Mouse (Mus musculus) CH12.LX (cell line): ENCODE data around the gene Ncdn. TPM values are rescaled to one million over a fixed set of nuclear protein-coding genes. Genes with fewer than 3 reads are reported as not detected.

Experiments used
- DNase-seq: peaks from one replicate; pipeline ENCODE4 v3.0.0-alpha.2; 2013; ENCODE audit errors: extremely low read depth
- H3K27ac ChIP-seq: 2 replicates; pipeline ENCODE4 v1.5.1; 2012; ENCODE audit warnings: low read depth, mild to moderate bottlenecking, control low read depth, moderate library complexity; ENCODE audit not compliant: insufficient read depth
- H3K27me3 ChIP-seq: replicated peaks from 2 replicates; pipeline ENCODE3; 2012; ENCODE audit warnings: inconsistent platforms
- H3K36me3 ChIP-seq, 2 experiments: replicated peaks in 1 of 2; 2 replicates each; pipeline versions ENCODE3 to v1.6.1; 2012; ENCODE audit warnings: inconsistent platforms in 1 of 2, low read length in 1 of 2, mild to moderate bottlenecking in 1 of 2, mixed read lengths in 1 of 2, moderate library complexity in 1 of 2; ENCODE audit not compliant: control insufficient read depth in 1 of 2, insufficient read depth in 1 of 2
- H3K4me1 ChIP-seq, 2 experiments: 2 replicates each; pipeline ENCODE4 v1.6.1; 2012; ENCODE audit warnings: inconsistent platforms in 1 of 2, moderate library complexity in 1 of 2; ENCODE audit not compliant: insufficient read depth in 2 of 2, control insufficient read depth in 1 of 2
- H3K4me2 ChIP-seq: 2 replicates; pipeline ENCODE4 v1.6.1; 2012; ENCODE audit warnings: low read depth, mild to moderate bottlenecking, control low read depth; ENCODE audit not compliant: poor library complexity, insufficient read depth, severe bottlenecking
- H3K4me3 ChIP-seq, 3 experiments: fragments of 150-350 bp in 1 of 3; sonication (generic) in 1 of 3; replicated peaks in 1 of 3; 2 replicates each; pipeline versions ENCODE3 to v1.5.1; 2011 to 2012; ENCODE audit warnings: low read depth in 2 of 3, low read length in 2 of 3, mild to moderate bottlenecking in 2 of 3, moderate library complexity in 2 of 3, control low read depth in 1 of 3, improper control_type of control experiment in 1 of 3, inconsistent platforms in 1 of 3, mixed read lengths in 1 of 3; ENCODE audit not compliant: poor library complexity in 1 of 3
- H3K79me2 ChIP-seq: replicated peaks from 2 replicates; pipeline ENCODE4 v1.6.1; 2012; ENCODE audit warnings: mild to moderate bottlenecking, moderate library complexity; ENCODE audit not compliant: control insufficient read depth, poor library complexity, insufficient read depth, severe bottlenecking; ENCODE audit errors: extremely low read depth
- H3K9ac ChIP-seq: 2 replicates; pipeline ENCODE4 v1.6.1; 2012; ENCODE audit warnings: low read depth, mild to moderate bottlenecking, control low read depth, moderate library complexity; ENCODE audit not compliant: insufficient read depth
- H3K9me3 ChIP-seq: replicated peaks from 2 replicates; pipeline ENCODE3; 2012; ENCODE audit warnings: low read length, inconsistent platforms, mixed read lengths
- CHD1 ChIP-seq: IDR thresholded peaks from 2 replicates; pipeline ENCODE4 v1.6.1; 2012; ENCODE audit warnings: low read depth, low read length, improper control_type of control experiment, inconsistent platforms
- CHD2 ChIP-seq: IDR thresholded peaks from 2 replicates; pipeline ENCODE4 v1.6.1; 2011; ENCODE audit warnings: low read length, improper control_type of control experiment
- CTCF ChIP-seq, 2 experiments: IDR thresholded peaks in 1 of 2; conservative IDR thresholded peaks in 1 of 2; 2 replicates each; pipeline ENCODE4 v1.5.1; 2011 to 2012; ENCODE audit warnings: low read depth in 2 of 2, low read length in 2 of 2, improper control_type of control experiment in 1 of 2, inconsistent platforms in 1 of 2, mild to moderate bottlenecking in 1 of 2, moderate library complexity in 1 of 2
- E2F4 ChIP-seq: IDR thresholded peaks from 2 replicates; pipeline ENCODE4 v1.6.1; 2011; ENCODE audit warnings: low read depth, low read length, improper control_type of control experiment; ENCODE audit not compliant: insufficient replicate concordance
- ELF1 ChIP-seq: IDR thresholded peaks from 2 replicates; pipeline ENCODE4 v1.6.1; 2014; ENCODE audit warnings: low read depth, mild to moderate bottlenecking, inconsistent platforms, low read length, improper control_type of control experiment
- EP300 ChIP-seq: IDR thresholded peaks from 2 replicates; pipeline ENCODE4 v1.6.1; 2011; ENCODE audit warnings: low read length, improper control_type of control experiment
- ETS1 ChIP-seq: conservative IDR thresholded peaks from 2 replicates; pipeline ENCODE4 v1.6.1; 2012; ENCODE audit warnings: low read depth, mild to moderate bottlenecking, inconsistent platforms, low read length, improper control_type of control experiment, moderate library complexity
- HCFC1 ChIP-seq: IDR thresholded peaks from 2 replicates; pipeline ENCODE4 v1.6.1; 2012; ENCODE audit warnings: low read depth, mild to moderate bottlenecking, inconsistent platforms, low read length, improper control_type of control experiment
- JUN ChIP-seq: IDR thresholded peaks from 2 replicates; pipeline ENCODE4 v1.6.1; 2011; ENCODE audit warnings: low read depth, mild to moderate bottlenecking, low read length, improper control_type of control experiment, moderate library complexity; ENCODE audit not compliant: insufficient read depth
- KAT2A ChIP-seq: IDR thresholded peaks from 2 replicates; pipeline ENCODE4 v1.6.1; 2012; ENCODE audit warnings: low read length, improper control_type of control experiment, inconsistent platforms; ENCODE audit not compliant: insufficient replicate concordance
- MAFK ChIP-seq: IDR thresholded peaks from 2 replicates; pipeline ENCODE4 v1.6.1; 2011; ENCODE audit warnings: low read length, improper control_type of control experiment; ENCODE audit not compliant: insufficient replicate concordance
- MAZ ChIP-seq: IDR thresholded peaks from 2 replicates; pipeline ENCODE4 v1.6.1; 2012; ENCODE audit warnings: low read depth, mild to moderate bottlenecking, inconsistent platforms, low read length, improper control_type of control experiment, moderate library complexity
- MYC ChIP-seq: IDR thresholded peaks from 2 replicates; pipeline ENCODE4 v1.6.1; 2011; ENCODE audit warnings: low read depth, mild to moderate bottlenecking, improper control_type of control experiment, low read length
- NELFE ChIP-seq: IDR thresholded peaks from 2 replicates; pipeline ENCODE4 v1.6.1; 2011; ENCODE audit warnings: low read depth, low read length, improper control_type of control experiment
- PAX5 ChIP-seq: IDR thresholded peaks from 2 replicates; pipeline ENCODE4 v1.6.1; 2012; ENCODE audit warnings: low read length, inconsistent platforms, mixed read lengths
- RAD21 ChIP-seq: IDR thresholded peaks from 2 replicates; pipeline ENCODE4 v1.6.1; 2011; ENCODE audit warnings: low read depth, mild to moderate bottlenecking, low read length, improper control_type of control experiment, moderate library complexity
- RCOR1 ChIP-seq: conservative IDR thresholded peaks from 2 replicates; pipeline ENCODE4 v1.6.1; 2012; ENCODE audit warnings: low read depth, mild to moderate bottlenecking, inconsistent platforms, low read length, improper control_type of control experiment
- SIN3A ChIP-seq: IDR thresholded peaks from 2 replicates; pipeline ENCODE4 v1.6.1; 2012; ENCODE audit warnings: low read length, improper control_type of control experiment, inconsistent platforms
- TBP ChIP-seq: conservative IDR thresholded peaks from 2 replicates; pipeline ENCODE4 v1.6.1; 2011; ENCODE audit warnings: low read depth, low read length, improper control_type of control experiment
- ZC3H11A ChIP-seq: IDR thresholded peaks from 2 replicates; pipeline ENCODE4 v1.6.1; 2012; ENCODE audit warnings: low read depth, mild to moderate bottlenecking, inconsistent platforms, low read length, improper control_type of control experiment
- ZKSCAN1 ChIP-seq: IDR thresholded peaks from 2 replicates; pipeline ENCODE4 v1.6.1; 2012; ENCODE audit warnings: low read depth, inconsistent platforms, low read length, improper control_type of control experiment, borderline replicate concordance
- ZMIZ1 ChIP-seq: IDR thresholded peaks from 2 replicates; pipeline ENCODE4 v1.6.1; 2012; ENCODE audit warnings: low read depth, mild to moderate bottlenecking, inconsistent platforms, low read length, improper control_type of control experiment
- dilution Hi-C: fragments of 300-500 bp; cut with MboI; formaldehyde crosslinking; loops from 2 replicates; pipeline ENCODE4 v1.14.3; 2020; ENCODE audit warnings: low sequenced_read_pairs; ENCODE audit not compliant: extremely low pct_unique_long_range_greater_than_20kb, extremely low pct_ligation_motif_present
- in situ Hi-C: fragments of 300-500 bp; cut with MboI; formaldehyde crosslinking; loops from 3 replicates; pipeline ENCODE4 v1.14.3; 2019; ENCODE audit warnings: low sequenced_read_pairs, low pct_ligation_motif_present, low pct_unique_long_range_greater_than_20kb, mixed read lengths
- polyA plus RNA-seq: library from polyadenylated mRNA; unstranded; fragments of >175 nt; gene quantifications from 2 replicates; pipeline ENCODE4 v1.2.1, GENCODE M21; 2012; ENCODE audit warnings: low read depth; ENCODE audit not compliant: insufficient read length
- total RNA-seq, 2 experiments: library from RNA; depleted of rRNA; stranded (reverse); fragments of 300-350 nt in 1 of 2; fragments of >200 nt in 1 of 2; gene quantifications; 2 replicates each; pipeline ENCODE4 v1.2.3; 2012 to 2014

Ncdn gene
- total and polyA plus RNA-seq, 3 experiments = 18.7 to 41.2 (median 30.6) TPM

GRCm38 (mm10) chr4:126751556-126752023 is 1.6 kb downstream of the Ncdn start:
- Histone ChIP-seq H3K4me2 (peak overlapping the region; percentile 52), H3K9ac (no peak overlapping the region), H3K9me3 (no peaks in the 10 kb centered on the region), H3K79me2 (peaks cover 17% of the 10 kb centered on the region), H3K4me3 (no peak overlapping the region), H3K36me3 (peaks cover 34 to 50% of the 10 kb centered on the region in 2 experiments), H3K27ac (no peak overlapping the region), H3K27me3 (no peaks in the 10 kb centered on the region), H3K4me1 (peaks cover 11 to 51% of the 10 kb centered on the region in 2 experiments)
- dilution Hi-C loops = no loop called here
- in situ Hi-C loops = no loop called here
- DNase-seq = no peak
- no peak for TF ChIP-seq TBP
- no peak for TF ChIP-seq JUN

GRCm38 (mm10) chr4:126750863-126751555 is 2.2 kb downstream of the Ncdn start:
- Histone ChIP-seq H3K27me3 (no peaks in the 10 kb centered on the region), H3K9ac (no peak overlapping the region), H3K27ac (no peak overlapping the region), H3K4me1 (peaks cover 11 to 51% of the 10 kb centered on the region in 2 experiments), H3K4me2 (0 out of 2 replicates have a peak overlapping the region, but pooled peaks have one; percentile 52), H3K9me3 (no peaks in the 10 kb centered on the region), H3K79me2 (peaks cover 17% of the 10 kb centered on the region), H3K36me3 (peaks cover 40 to 56% of the 10 kb centered on the region in 2 experiments), H3K4me3 (no peak overlapping the region)
- dilution Hi-C loops = no loop called here
- no peak for DNase-seq
- in situ Hi-C loops = no loop called here
- TF ChIP-seq JUN = no peak
- TF ChIP-seq MAFK = no peak
- no peak for TF ChIP-seq ELF1

GRCm38 (mm10) chr4:126750046-126750683 is 3.1 kb downstream of the Ncdn start:
- dilution Hi-C loops = no loop called here
- peaks cover 17% of the 10 kb centered on the region for H3K79me2 ChIP-seq
- DNase-seq = no peak
- peaks cover 44 to 65% of the 10 kb centered on the region in 2 experiments for H3K36me3 ChIP-seq
- H3K27ac ChIP-seq = no peak overlapping the region
- peaks cover 11 to 49% of the 10 kb centered on the region in 2 experiments for H3K4me1 ChIP-seq
- no peak for TF ChIP-seq CHD1
- no peak for TF ChIP-seq NELFE
- no peak for TF ChIP-seq KAT2A
- no peak for TF ChIP-seq ETS1
- TF ChIP-seq SIN3A = no peak
- no peak for TF ChIP-seq CTCF (conservative IDR thresholded peaks at IDR 0.05 in 1 of 2, IDR thresholded peaks at IDR 0.05 in 1 of 2; ENCODE audit: low read depth in 2 of 2, low read length in 2 of 2)
- no peak for TF ChIP-seq ELF1
- no peak for TF ChIP-seq HCFC1
- TF ChIP-seq CHD2 = no peak
- TF ChIP-seq E2F4 = no peak
- TF ChIP-seq MYC = no peak
- no peak for TF ChIP-seq RAD21
- TF ChIP-seq ZKSCAN1 = no peak
- no peak for TF ChIP-seq MAZ
- no peak for TF ChIP-seq MAFK
- no peak for TF ChIP-seq RCOR1
- TF ChIP-seq ZMIZ1 = no peak
- no peak for TF ChIP-seq EP300
- no peak for TF ChIP-seq PAX5
- TF ChIP-seq ZC3H11A = no peak
- TF ChIP-seq, all 38 proteins: peak for 0
- Histone ChIP-seq H3K27me3 (no peaks in the 10 kb centered on the region), H3K4me2 (no peak overlapping the region), H3K9me3 (no peaks in the 10 kb centered on the region), H3K4me3 (no peak overlapping the region), H3K9ac (no peak overlapping the region)
- in situ Hi-C loops = no loop called here
